Mouse (Mus musculus): Measurements from ENCODE around the gene Slc44a1. TPM values are rescaled to one million over a fixed set of nuclear protein-coding genes. Genes with fewer than 3 reads are reported as not detected.

Gene Slc44a1
- polyA plus RNA-seq, 1 experiment = 16.6 TPM

DNA sequence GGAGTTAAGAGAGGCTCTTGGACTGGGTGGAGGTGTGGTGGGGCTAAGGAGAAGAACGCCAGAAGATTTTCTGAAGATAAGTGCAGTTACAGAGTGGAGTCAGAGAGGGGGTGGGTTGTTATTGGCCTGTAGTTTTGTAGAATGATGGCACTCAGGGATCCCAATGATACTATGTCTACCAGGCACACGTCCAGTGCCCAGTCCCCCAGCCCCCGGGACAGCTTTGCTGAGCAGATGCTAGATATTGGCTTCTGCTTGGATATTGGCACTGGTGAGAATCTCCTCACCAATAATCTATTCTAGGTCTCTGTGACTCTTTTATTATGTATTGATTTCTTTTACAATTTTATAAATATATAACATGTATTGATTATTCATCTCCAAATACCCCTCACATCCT, 185.1 kb downstream of the Slc44a1 start:
- TF ChIP-seq GATA1 (IDR thresholded peaks at IDR 0.05; ENCODE audit: low read length) = no peak

GRCm38 (mm10) chr4:53628924-53629323, 188.7 kb downstream of the Slc44a1 start:
- no peak for TF ChIP-seq GATA1 (IDR thresholded peaks at IDR 0.05; ENCODE audit: low read length)

DNA sequence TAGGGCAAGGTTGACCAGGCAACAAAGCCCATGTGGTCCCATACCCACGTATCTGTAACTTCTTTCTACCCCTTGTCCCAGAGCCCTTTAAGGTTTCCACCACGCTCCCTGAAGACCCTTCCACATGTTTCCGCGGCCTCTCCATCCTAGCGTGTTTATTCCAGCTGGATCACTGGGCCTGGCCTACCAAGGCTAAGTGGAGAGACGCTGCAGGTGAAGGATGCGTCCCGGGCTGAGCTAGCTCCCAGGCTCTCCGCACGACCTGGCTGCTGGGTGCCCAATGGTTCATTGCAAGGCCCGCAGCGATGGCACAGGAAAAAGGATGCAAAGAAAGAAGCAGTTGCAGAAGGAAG, 190.7 kb downstream of the Slc44a1 start:
- TF ChIP-seq GATA1 (IDR thresholded peaks at IDR 0.05; ENCODE audit: low read length) = no peak

DNA sequence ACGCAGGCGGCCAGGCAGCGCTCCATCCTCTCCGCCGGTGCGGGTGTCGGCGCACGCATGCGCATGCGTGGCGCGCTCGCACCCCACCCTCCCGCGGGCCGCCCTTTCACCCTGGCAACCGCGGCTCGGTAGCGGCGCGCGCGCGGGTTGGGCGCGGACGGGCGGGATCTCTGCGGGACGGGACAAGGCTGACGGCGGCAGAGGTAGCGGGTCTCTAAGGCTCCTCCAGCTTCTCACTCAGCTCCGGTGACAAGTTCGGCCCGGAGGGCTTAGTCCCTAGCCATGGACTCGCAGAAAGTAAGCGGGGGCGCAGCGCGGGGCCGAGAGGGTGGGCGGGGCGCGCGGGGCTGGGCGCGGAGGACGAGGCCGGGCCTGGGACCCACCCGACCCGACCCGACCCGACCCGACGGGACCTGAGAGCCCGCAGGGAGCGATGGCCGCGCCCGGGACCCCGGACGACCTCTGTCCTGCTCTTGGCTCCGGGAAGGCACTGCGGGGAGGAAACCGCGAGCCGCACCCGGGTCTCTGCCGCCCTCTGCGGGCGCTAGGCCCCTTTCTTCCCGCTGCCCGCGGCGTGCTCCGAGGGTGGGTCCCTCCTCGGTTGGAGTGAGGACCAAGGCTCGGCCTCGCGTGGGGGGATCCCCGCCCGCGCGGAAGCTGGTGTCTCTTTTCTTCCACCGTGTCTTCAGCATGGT, 191.2 kb downstream of the Slc44a1 start, which contains the start of gene Fsd1l:
Gene Fsd1l, plus strand, starts transcription at position 156 of the 695 bp plus-strand sequence.
- no peak for TF ChIP-seq GATA1 (IDR thresholded peaks at IDR 0.05; ENCODE audit: low read length)

DNA sequence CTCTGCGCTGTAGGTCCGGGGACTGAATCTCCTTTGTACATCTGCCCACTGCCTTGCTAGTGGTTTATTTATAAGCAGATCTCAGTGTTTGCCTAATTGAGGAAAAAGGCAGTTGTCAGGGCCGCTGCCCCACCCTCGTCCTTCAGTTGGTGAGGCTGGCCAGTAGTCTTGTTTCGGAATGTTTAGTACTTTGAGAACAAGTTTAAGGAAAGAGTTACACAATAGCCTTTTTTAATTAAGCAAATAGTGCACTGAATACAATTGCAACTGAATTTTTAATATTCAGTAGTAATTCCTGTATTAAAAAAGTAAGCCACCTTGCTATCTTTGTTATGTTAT, 191.8 kb downstream of the Slc44a1 start:
- no peak for TF ChIP-seq GATA1 (IDR thresholded peaks at IDR 0.05; ENCODE audit: low read length)

DNA sequence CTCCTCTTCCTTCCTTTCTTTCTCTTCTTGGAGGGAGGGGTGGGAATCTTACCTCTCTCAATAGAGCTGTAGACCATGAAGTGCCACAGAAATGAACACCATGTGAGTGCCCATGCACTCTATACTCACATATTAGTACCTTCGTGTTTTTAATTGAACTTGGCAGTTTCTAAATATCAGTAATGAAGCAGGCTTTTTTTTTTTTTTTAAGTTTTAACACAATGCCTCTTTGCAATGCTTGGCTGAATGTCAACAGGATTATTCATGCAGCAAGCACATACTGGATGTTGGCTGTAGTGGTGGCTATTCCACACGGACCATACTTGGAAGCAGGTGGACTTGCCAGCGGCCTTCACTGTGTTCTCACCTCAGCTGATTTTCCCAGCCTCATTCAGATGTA, 195.1 kb downstream of the Slc44a1 start:
- TF ChIP-seq GATA1 (IDR thresholded peaks at IDR 0.05; ENCODE audit: low read length) = no peak

DNA sequence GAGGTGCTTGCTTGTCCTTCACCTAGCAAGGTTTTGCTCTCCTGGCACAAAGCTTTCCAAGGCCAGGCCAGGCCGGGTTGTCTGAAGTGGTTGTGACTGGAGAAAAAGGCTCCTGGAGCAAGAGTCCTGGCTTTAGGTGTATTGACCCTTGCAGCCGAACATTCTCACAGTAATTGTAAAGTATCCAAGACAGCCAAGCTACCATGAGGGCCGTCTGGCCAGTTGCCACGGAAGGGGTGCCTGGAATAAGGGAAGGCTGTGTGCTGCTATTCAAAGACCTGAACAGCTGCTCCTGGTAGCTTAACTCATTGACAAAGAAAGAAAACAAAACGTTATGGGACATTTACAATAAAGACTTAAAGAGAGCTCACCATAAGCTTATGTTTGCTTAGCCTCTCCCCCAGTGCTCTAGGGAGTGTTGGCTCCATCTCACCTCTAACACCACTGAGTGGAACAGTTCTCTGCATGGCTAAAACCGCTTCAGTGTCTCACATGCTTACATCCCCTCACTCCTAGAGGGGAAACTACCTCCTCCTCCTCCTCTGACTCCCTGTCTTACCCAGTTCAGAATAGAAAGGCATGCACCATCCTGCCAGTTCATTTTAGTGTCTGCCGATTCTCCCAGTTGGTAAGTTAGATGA, 197.2 kb downstream of the Slc44a1 start:
- TF ChIP-seq GATA1 (IDR thresholded peaks at IDR 0.05; ENCODE audit: low read length) = no peak

GRCm38 (mm10) chr4:53638549-53639123, 198.4 kb downstream of the Slc44a1 start:
- no peak for TF ChIP-seq GATA1 (IDR thresholded peaks at IDR 0.05; ENCODE audit: low read length)

DNA sequence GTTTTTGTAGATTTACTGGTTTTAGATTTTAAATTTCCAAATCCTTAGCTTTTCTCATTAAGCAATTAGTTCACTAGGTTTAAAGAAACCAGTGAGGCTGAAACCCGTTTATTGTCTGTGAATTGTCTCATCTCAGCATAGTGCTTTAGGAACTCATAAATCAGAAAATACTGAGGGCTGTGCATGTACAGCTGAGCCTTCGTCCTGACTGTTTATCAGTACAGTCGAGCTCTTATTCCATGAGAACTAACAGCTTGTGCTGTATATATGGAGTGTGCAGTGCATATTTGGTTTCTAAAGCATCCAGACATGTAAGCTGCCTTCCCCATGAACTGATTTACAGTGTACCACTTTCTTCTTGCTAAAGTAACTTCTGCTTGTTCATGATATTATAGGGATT, 217.8 kb downstream of the Slc44a1 start:
- TF ChIP-seq GATA1 (IDR thresholded peaks at IDR 0.05; ENCODE audit: low read length) = no peak

DNA sequence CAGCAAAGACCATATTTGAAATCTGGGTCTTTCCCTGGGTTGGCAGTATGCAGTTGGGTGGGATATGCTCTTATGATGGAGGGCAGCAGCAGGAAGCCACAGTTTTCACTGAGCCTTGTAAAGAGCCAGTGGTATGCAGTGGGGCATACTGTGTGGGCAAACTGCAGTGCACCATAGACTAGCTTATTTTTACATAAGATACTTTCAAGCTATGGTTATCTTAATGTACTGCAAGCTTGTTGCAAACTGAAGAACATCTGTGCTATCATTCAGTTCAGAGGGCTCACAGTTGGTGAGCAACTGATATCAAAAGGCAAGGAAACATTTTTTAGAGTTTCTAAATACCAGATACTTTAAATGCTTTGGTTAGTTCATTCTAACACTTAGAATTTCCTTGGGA, 220.5 kb downstream of the Slc44a1 start:
- no peak for TF ChIP-seq GATA1 (IDR thresholded peaks at IDR 0.05; ENCODE audit: low read length)

Other genes starting within 250 kb of the Slc44a1 start
- not detected in 2 replicates for gene Fsd1l, start 191.1 kb downstream of the Slc44a1 start, polyA plus RNA-seq (2012)